Mouse (Mus musculus): ENCODE measurements at regions not wholly inside any gene's neighbourhood (a gene's known extent, or its start where the extent isn't known, plus 50 kb on each side); places are given as distances from the start of the nearest gene placed in this dataset.

- TF ChIP-seq CTCF (IDR thresholded peaks at IDR 0.05; ENCODE audit: control insufficient read depth, insufficient read depth, low read length) (no peak), POLR2A (IDR thresholded peaks at IDR 0.05; ENCODE audit: borderline replicate concordance, control insufficient read depth, low read depth, low read length) (no peak)
- no peak overlapping the region for H3K27ac ChIP-seq (ENCODE audit: control insufficient read depth, insufficient read depth, low read depth, low read length, poor library complexity)
- H3K4me3 ChIP-seq (replicated peaks; ENCODE audit: control insufficient read depth, low read depth, low read length) = no peak overlapping the region
- WGBS = 80% methylated on average over 1 of the region's 1 CpGs
- no peaks in the 10 kb centered on the region; the same call in 1 of the 2 replicates for H3K4me1 ChIP-seq (ENCODE audit: control insufficient read depth, insufficient read depth, low read length)
These were observed 2301.1 kb upstream of the Gm7489 start for GRCm38 (mm10) chr15:51583636-51584035.

DNA sequence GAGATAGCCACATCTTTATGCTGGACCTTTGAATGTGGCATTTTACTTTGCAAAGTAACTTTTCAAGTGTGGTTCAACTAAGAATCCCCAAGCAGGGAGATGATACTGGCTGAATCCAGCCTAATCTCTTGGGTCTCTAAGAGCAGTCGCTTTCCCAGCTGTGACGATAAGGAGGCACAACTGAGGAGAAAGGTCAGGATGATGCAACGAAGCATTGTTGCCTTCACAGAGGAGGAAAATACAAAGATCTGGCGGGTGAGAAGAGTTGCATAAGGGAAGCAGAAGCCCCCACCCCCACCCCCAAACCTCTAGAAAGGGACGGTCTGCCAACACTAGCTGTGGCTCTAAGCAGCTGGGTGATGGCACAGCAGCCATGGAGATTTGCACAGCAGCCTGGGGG is 2298.6 kb upstream of the Gm7489 start:
- H3K4me1 ChIP-seq (ENCODE audit: control insufficient read depth, insufficient read depth, low read length) = no peaks in the 10 kb centered on the region; the same call in 1 of the 2 replicates
- H3K4me3 ChIP-seq (replicated peaks; ENCODE audit: control insufficient read depth, low read depth, low read length) = no peak overlapping the region
- H3K27ac ChIP-seq (ENCODE audit: control insufficient read depth, insufficient read depth, low read depth, low read length, poor library complexity) = no peak overlapping the region
- TF ChIP-seq POLR2A (IDR thresholded peaks at IDR 0.05; ENCODE audit: borderline replicate concordance, control insufficient read depth, low read depth, low read length) = no peak
- TF ChIP-seq CTCF (IDR thresholded peaks at IDR 0.05; ENCODE audit: control insufficient read depth, insufficient read depth, low read length) = no peak
- 54% methylated on average over 5 of the region's 5 CpGs for WGBS

GRCm38 (mm10) chr15:51591406-51592068 is 2293.2 kb upstream of the Gm7489 start:
- Histone ChIP-seq H3K4me1 (ENCODE audit: control insufficient read depth, insufficient read depth, low read length) (no peaks in the 10 kb centered on the region), H3K27ac (ENCODE audit: control insufficient read depth, insufficient read depth, low read depth, low read length, poor library complexity) (no peak overlapping the region), H3K4me3 (replicated peaks; ENCODE audit: control insufficient read depth, low read depth, low read length) (no peak overlapping the region)
- TF ChIP-seq POLR2A (IDR thresholded peaks at IDR 0.05; ENCODE audit: borderline replicate concordance, control insufficient read depth, low read depth, low read length) (no peak), CTCF (IDR thresholded peaks at IDR 0.05; ENCODE audit: control insufficient read depth, insufficient read depth, low read length) (no peak)
- 76% methylated on average over 17 of the region's 17 CpGs for WGBS

- H3K4me1 ChIP-seq (ENCODE audit: control insufficient read depth, insufficient read depth, low read length) = no peaks in the 10 kb centered on the region
- WGBS = 68% methylated on average over 9 of the region's 9 CpGs
- H3K4me3 ChIP-seq (replicated peaks; ENCODE audit: control insufficient read depth, low read depth, low read length) = no peak overlapping the region
- TF ChIP-seq CTCF (IDR thresholded peaks at IDR 0.05; ENCODE audit: control insufficient read depth, insufficient read depth, low read length) (no peak), POLR2A (IDR thresholded peaks at IDR 0.05; ENCODE audit: borderline replicate concordance, control insufficient read depth, low read depth, low read length) (no peak)
- no peak overlapping the region for H3K27ac ChIP-seq (ENCODE audit: control insufficient read depth, insufficient read depth, low read depth, low read length, poor library complexity)
These were observed 2292.7 kb upstream of the Gm7489 start for GRCm38 (mm10) chr15:51592069-51592435.

DNA sequence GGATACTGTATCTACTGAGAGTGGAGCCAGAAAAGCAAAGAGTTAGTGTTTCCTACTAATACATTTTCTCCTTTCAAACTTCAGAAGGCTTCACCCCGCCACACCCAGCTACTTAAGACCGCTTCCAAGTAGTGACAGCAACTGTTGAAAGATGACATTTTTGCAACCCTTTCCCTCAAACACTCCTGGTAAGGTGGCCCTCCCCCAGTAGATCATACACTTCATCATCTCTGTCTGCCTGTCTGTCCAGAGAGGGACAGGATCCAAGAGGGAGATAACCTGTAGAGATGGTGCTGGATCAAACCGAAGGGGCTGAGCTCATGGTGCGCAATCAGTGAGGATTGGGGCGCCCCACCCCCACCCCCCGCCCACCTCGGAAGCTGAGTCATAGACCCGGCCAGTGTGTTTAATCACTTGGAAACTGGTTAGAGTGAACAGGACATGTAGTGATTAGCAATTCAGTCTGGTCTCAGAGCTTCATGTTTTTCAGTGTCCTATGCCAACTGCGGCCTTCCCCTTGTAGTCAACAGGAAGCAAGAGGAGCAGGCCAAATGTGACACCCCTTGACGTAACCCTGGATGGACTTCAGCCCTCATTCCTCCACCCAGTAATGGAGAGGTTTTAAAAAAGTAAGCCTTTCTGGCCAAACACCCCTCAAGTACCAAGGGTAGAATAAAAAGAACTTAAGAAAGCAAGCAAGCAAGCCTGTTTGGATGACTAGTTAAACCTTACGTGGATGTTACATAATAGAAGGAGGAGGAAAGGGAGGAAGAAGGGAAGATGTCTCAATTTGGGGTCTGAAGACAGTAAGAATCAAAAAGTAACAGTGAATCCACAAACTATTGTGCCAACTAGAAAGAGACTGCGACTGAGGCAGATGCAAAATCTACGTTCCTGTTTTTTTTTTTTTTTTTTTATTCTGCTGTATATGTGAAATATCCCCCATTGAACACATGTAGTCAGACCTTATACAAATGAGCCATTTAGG is 2291.9 kb upstream of the Gm7489 start:
- TF ChIP-seq CTCF (IDR thresholded peaks at IDR 0.05; ENCODE audit: control insufficient read depth, insufficient read depth, low read length) = no peak
- no peak for TF ChIP-seq POLR2A (IDR thresholded peaks at IDR 0.05; ENCODE audit: borderline replicate concordance, control insufficient read depth, low read depth, low read length)
- Histone ChIP-seq H3K4me3 (replicated peaks; ENCODE audit: control insufficient read depth, low read depth, low read length) (no peak overlapping the region), H3K4me1 (ENCODE audit: control insufficient read depth, insufficient read depth, low read length) (no peaks in the 10 kb centered on the region), H3K27ac (ENCODE audit: control insufficient read depth, insufficient read depth, low read depth, low read length, poor library complexity) (no peak overlapping the region)
- 50% methylated on average over 13 of the region's 13 CpGs for WGBS

GRCm38 (mm10) chr15:51594060-51594459 is 2290.6 kb upstream of the Gm7489 start:
- no peak overlapping the region for H3K4me3 ChIP-seq (replicated peaks; ENCODE audit: control insufficient read depth, low read depth, low read length)
- 83% methylated on average over 5 of the region's 5 CpGs for WGBS
- no peak for TF ChIP-seq CTCF (IDR thresholded peaks at IDR 0.05; ENCODE audit: control insufficient read depth, insufficient read depth, low read length)
- no peak for TF ChIP-seq POLR2A (IDR thresholded peaks at IDR 0.05; ENCODE audit: borderline replicate concordance, control insufficient read depth, low read depth, low read length)
- H3K4me1 ChIP-seq (ENCODE audit: control insufficient read depth, insufficient read depth, low read length) = no peaks in the 10 kb centered on the region
- H3K27ac ChIP-seq (ENCODE audit: control insufficient read depth, insufficient read depth, low read depth, low read length, poor library complexity) = no peak overlapping the region

GRCm38 (mm10) chr15:51595655-51596054 is 2289.1 kb upstream of the Gm7489 start:
- WGBS = 77% methylated on average over 1 of the region's 1 CpGs
- no peak overlapping the region for H3K27ac ChIP-seq (ENCODE audit: control insufficient read depth, insufficient read depth, low read depth, low read length, poor library complexity)
- TF ChIP-seq POLR2A (IDR thresholded peaks at IDR 0.05; ENCODE audit: borderline replicate concordance, control insufficient read depth, low read depth, low read length) = no peak
- no peaks in the 10 kb centered on the region for H3K4me1 ChIP-seq (ENCODE audit: control insufficient read depth, insufficient read depth, low read length)
- no peak overlapping the region for H3K4me3 ChIP-seq (replicated peaks; ENCODE audit: control insufficient read depth, low read depth, low read length)

DNA sequence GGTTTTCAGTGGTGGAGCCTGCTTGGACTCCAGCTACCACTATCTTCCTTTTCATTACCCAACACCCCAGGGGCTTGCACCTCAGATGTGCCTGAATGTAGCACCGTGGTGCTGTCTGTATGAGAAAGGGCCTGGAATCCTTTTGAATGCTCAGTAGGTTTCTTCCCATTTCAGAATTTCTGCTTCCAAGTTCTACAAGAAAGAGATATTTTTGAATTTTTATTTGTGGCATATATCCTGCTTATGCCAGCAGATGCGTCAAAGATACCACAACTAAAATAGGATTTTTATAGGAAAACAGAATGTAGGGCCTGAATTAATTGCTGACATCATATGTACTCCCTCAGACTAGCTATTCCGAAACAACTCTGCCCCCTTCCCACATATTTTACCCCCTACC is 2286.9 kb upstream of the Gm7489 start:
- no peak overlapping the region for H3K27ac ChIP-seq (ENCODE audit: control insufficient read depth, insufficient read depth, low read depth, low read length, poor library complexity)
- H3K4me1 ChIP-seq (ENCODE audit: control insufficient read depth, insufficient read depth, low read length) = no peaks in the 10 kb centered on the region
- no peak overlapping the region for H3K4me3 ChIP-seq (replicated peaks; ENCODE audit: control insufficient read depth, low read depth, low read length)
- no peak for TF ChIP-seq CTCF (IDR thresholded peaks at IDR 0.05; ENCODE audit: control insufficient read depth, insufficient read depth, low read length)
- no peak for TF ChIP-seq POLR2A (IDR thresholded peaks at IDR 0.05; ENCODE audit: borderline replicate concordance, control insufficient read depth, low read depth, low read length)
- WGBS = 75% methylated on average over 3 of the region's 3 CpGs

All from bone marrow, adult 2 months (tissue).